Mouse (Mus musculus) heart, adult 2 months (tissue): ENCODE data around the gene Fat4.
A peak's percentile ranks its signal among the peaks of the same experiment; 100 is the strongest.

ENCODE experiments used
- CTCF ChIP-seq: fragments of 200-600 bp; IDR thresholded peaks from 2 replicates; pipeline ENCODE4 v1.8.1; 2022; ENCODE audit warnings: antibody characterized with exemption, mild to moderate bottlenecking, moderate library complexity
- POLR2A ChIP-seq: fragments of 200-500 bp; IDR thresholded peaks from 2 replicates; pipeline ENCODE4 v1.6.1; 2011; ENCODE audit warnings: mild to moderate bottlenecking, low read depth, low read length, control low read depth; ENCODE audit not compliant: insufficient read depth

GRCm38 (mm10) chr3:38849536-38849935 lies 37.2 kb upstream of the Fat4 start:
- TF ChIP-seq CTCF, result peak; percentile 99
- no peak for TF ChIP-seq POLR2A
